44 mouse cellular contexts compared by ENCODE assay signal in genomic region chr7:108614110-108614509, GRCm38 (mm10). TPM values are rescaled to one million over a fixed set of nuclear protein-coding genes. Genes with fewer than 3 reads are reported as not detected.
"Had no signal": no experiment of that assay in that cellular context is flagged by ENCODE, and none has a peak within 500 bp of the region (broad histone marks: within the 10 kb centered on the region; RNA-seq: fewer than 3 reads in every experiment).

No protein-coding gene starts in this region.

- H3K9me3 ChIP-seq: heart, embryonic 10.5 days; heart, embryonic 12.5 days; hindbrain, embryonic 10.5 days; hindbrain, embryonic 12.5 days; intestine, embryonic 15.5 days; limb, embryonic 13.5 days; limb, embryonic 15.5 days; liver, embryonic 13.5 days; liver, embryonic 15.5 days had no signal

- H3K27me3 ChIP-seq: heart, embryonic 12.5 days; hindbrain, embryonic 12.5 days; intestine, embryonic 15.5 days; limb, embryonic 13.5 days; limb, embryonic 15.5 days; liver, embryonic 13.5 days; liver, embryonic 15.5 days had no signal

- H3K27ac ChIP-seq: heart, embryonic 10.5 days; hindbrain, embryonic 10.5 days; hindbrain, embryonic 12.5 days; hindbrain, embryonic 14.5 days; intestine, embryonic 15.5 days; limb, embryonic 13.5 days; limb, embryonic 15.5 days; liver, embryonic 13.5 days; liver, embryonic 15.5 days had no signal

- H3K36me3 ChIP-seq: heart, embryonic 10.5 days; heart, embryonic 12.5 days; hindbrain, embryonic 10.5 days; hindbrain, embryonic 12.5 days; intestine, embryonic 15.5 days; limb, embryonic 13.5 days; limb, embryonic 15.5 days; liver, embryonic 13.5 days; liver, embryonic 15.5 days had no signal

- DNase-seq: gastrocnemius, postnatal 25 days; heart, adult 18-20 months; heart, postnatal 10 days; heart, postnatal 4 days; kidney, adult 18-20 months; kidney, adult 8-10 months; kidney, postnatal 10 days; kidney, postnatal 25 days; layer of hippocampus, adult 9-11 months; layer of hippocampus, postnatal 36 days; left cerebral cortex, postnatal 4 days; liver, embryonic 13.5 days had no signal

- H3K4me1 ChIP-seq: heart, embryonic 10.5 days; heart, embryonic 12.5 days; hindbrain, embryonic 10.5 days; hindbrain, embryonic 12.5 days; intestine, embryonic 15.5 days; limb, embryonic 13.5 days; limb, embryonic 15.5 days; liver, embryonic 13.5 days; liver, embryonic 15.5 days had no signal

- H3K4me3 ChIP-seq: heart, embryonic 10.5 days; heart, embryonic 12.5 days; hindbrain, embryonic 10.5 days; hindbrain, embryonic 12.5 days; intestine, embryonic 15.5 days; limb, embryonic 13.5 days; limb, embryonic 15.5 days; liver, embryonic 13.5 days; liver, embryonic 15.5 days had no signal

- H3K9ac ChIP-seq: heart, embryonic 12.5 days; hindbrain, embryonic 12.5 days; hindbrain, embryonic 14.5 days; intestine, embryonic 15.5 days; limb, embryonic 13.5 days; limb, embryonic 15.5 days; liver, embryonic 13.5 days; liver, embryonic 15.5 days had no signal

RNA-seq across cellular contexts. Expression of gene Olfr506, which starts 3.5 kb away (rescaled TPM):
- total RNA-seq: gastrocnemius, adult 18-20 months; gastrocnemius, adult 8-10 months; gastrocnemius, postnatal 25 days; gastrocnemius, postnatal 4 days; granulocyte monocyte progenitor cell, adult 5-6 weeks; heart, adult 18-20 months; heart, adult 8-10 months; heart, postnatal 10 days; heart, postnatal 25 days; heart, postnatal 4 days; layer of hippocampus, adult 18-20 months; layer of hippocampus, adult 8-10 months; layer of hippocampus, postnatal 14 days; layer of hippocampus, postnatal 36 days; left cerebral cortex, adult 18-20 months; left cerebral cortex, adult 8-10 months; left cerebral cortex, postnatal 10 days; left cerebral cortex, postnatal 25 days; left cerebral cortex, postnatal 4 days had no signal
- polyA plus RNA-seq: heart, embryonic 10.5 days; heart, embryonic 12.5 days; heart, embryonic 14.5 days; heart, embryonic 16.5 days; hindbrain, embryonic 10.5 days; hindbrain, embryonic 12.5 days; hindbrain, embryonic 14.5 days; hindbrain, embryonic 16.5 days; inflammation-experienced regulatory T-cells, adult 6 months; intestine, postnatal 0 days; kidney, embryonic 14.5 days; kidney, embryonic 16.5 days; large intestine, adult 2 months; limb, embryonic 11.5 days; limb, embryonic 13.5 days; limb, embryonic 15.5 days; liver, embryonic 11.5 days; liver, embryonic 13.5 days; liver, embryonic 15.5 days had no signal

RNA-seq across cellular contexts. Expression of gene Olfr507, which starts 7.5 kb away (rescaled TPM):
- total RNA-seq: gastrocnemius, adult 18-20 months; gastrocnemius, adult 8-10 months; gastrocnemius, postnatal 25 days; gastrocnemius, postnatal 4 days; granulocyte monocyte progenitor cell, adult 5-6 weeks; heart, adult 18-20 months; heart, adult 8-10 months; heart, postnatal 10 days; heart, postnatal 25 days; heart, postnatal 4 days; layer of hippocampus, adult 18-20 months; layer of hippocampus, adult 8-10 months; layer of hippocampus, postnatal 14 days; layer of hippocampus, postnatal 36 days; left cerebral cortex, adult 18-20 months; left cerebral cortex, adult 8-10 months; left cerebral cortex, postnatal 10 days; left cerebral cortex, postnatal 25 days; left cerebral cortex, postnatal 4 days had no signal
- polyA plus RNA-seq: heart, embryonic 10.5 days; heart, embryonic 12.5 days; heart, embryonic 14.5 days; heart, embryonic 16.5 days; hindbrain, embryonic 10.5 days; hindbrain, embryonic 12.5 days; hindbrain, embryonic 14.5 days; hindbrain, embryonic 16.5 days; inflammation-experienced regulatory T-cells, adult 6 months; intestine, embryonic 15.5 days; intestine, postnatal 0 days; kidney, embryonic 14.5 days; kidney, embryonic 16.5 days; large intestine, adult 2 months; limb, embryonic 11.5 days; limb, embryonic 13.5 days; limb, embryonic 15.5 days; liver, embryonic 11.5 days; liver, embryonic 13.5 days; liver, embryonic 15.5 days had no signal

RNA-seq across cellular contexts. Expression of gene Olfr508, which starts 15.7 kb away (rescaled TPM):
- total RNA-seq: gastrocnemius, adult 18-20 months; gastrocnemius, adult 8-10 months; gastrocnemius, postnatal 25 days; gastrocnemius, postnatal 4 days; granulocyte monocyte progenitor cell, adult 5-6 weeks; heart, adult 18-20 months; heart, adult 8-10 months; heart, postnatal 10 days; heart, postnatal 25 days; heart, postnatal 4 days; layer of hippocampus, adult 18-20 months; layer of hippocampus, adult 8-10 months; layer of hippocampus, postnatal 14 days; layer of hippocampus, postnatal 36 days; left cerebral cortex, adult 18-20 months; left cerebral cortex, adult 8-10 months; left cerebral cortex, postnatal 10 days; left cerebral cortex, postnatal 25 days; left cerebral cortex, postnatal 4 days had no signal
- polyA plus RNA-seq: heart, embryonic 10.5 days; heart, embryonic 12.5 days; heart, embryonic 14.5 days; heart, embryonic 16.5 days; hindbrain, embryonic 10.5 days; hindbrain, embryonic 12.5 days; hindbrain, embryonic 14.5 days; hindbrain, embryonic 16.5 days; inflammation-experienced regulatory T-cells, adult 6 months; intestine, embryonic 15.5 days; intestine, postnatal 0 days; kidney, embryonic 14.5 days; kidney, embryonic 16.5 days; large intestine, adult 2 months; limb, embryonic 11.5 days; limb, embryonic 13.5 days; limb, embryonic 15.5 days; liver, embryonic 11.5 days; liver, embryonic 13.5 days; liver, embryonic 15.5 days had no signal

RNA-seq across cellular contexts. Expression of gene Olfr509, which starts 37.6 kb away (rescaled TPM):
- total RNA-seq: gastrocnemius, adult 18-20 months; gastrocnemius, adult 8-10 months; gastrocnemius, postnatal 25 days; gastrocnemius, postnatal 4 days; granulocyte monocyte progenitor cell, adult 5-6 weeks; heart, adult 18-20 months; heart, adult 8-10 months; heart, postnatal 10 days; heart, postnatal 25 days; layer of hippocampus, adult 18-20 months; layer of hippocampus, adult 8-10 months; layer of hippocampus, postnatal 14 days; left cerebral cortex, adult 18-20 months; left cerebral cortex, adult 8-10 months; left cerebral cortex, postnatal 10 days; left cerebral cortex, postnatal 4 days had no signal
- polyA plus RNA-seq: heart, embryonic 10.5 days; heart, embryonic 12.5 days; heart, embryonic 14.5 days; heart, embryonic 16.5 days; hindbrain, embryonic 10.5 days; hindbrain, embryonic 12.5 days; hindbrain, embryonic 14.5 days; hindbrain, embryonic 16.5 days; inflammation-experienced regulatory T-cells, adult 6 months; intestine, embryonic 15.5 days; intestine, postnatal 0 days; kidney, embryonic 14.5 days; kidney, embryonic 16.5 days; large intestine, adult 2 months; limb, embryonic 11.5 days; limb, embryonic 15.5 days; liver, embryonic 11.5 days; liver, embryonic 13.5 days; liver, embryonic 15.5 days had no signal

RNA-seq across cellular contexts. Expression of gene Olfr504, which starts 48.5 kb away (rescaled TPM):
- total RNA-seq: gastrocnemius, adult 18-20 months; gastrocnemius, adult 8-10 months; gastrocnemius, postnatal 25 days; gastrocnemius, postnatal 4 days; granulocyte monocyte progenitor cell, adult 5-6 weeks; heart, adult 18-20 months; heart, adult 8-10 months; heart, postnatal 10 days; heart, postnatal 25 days; heart, postnatal 4 days; layer of hippocampus, adult 18-20 months; layer of hippocampus, adult 8-10 months; layer of hippocampus, postnatal 14 days; layer of hippocampus, postnatal 36 days; left cerebral cortex, adult 18-20 months; left cerebral cortex, adult 8-10 months; left cerebral cortex, postnatal 10 days; left cerebral cortex, postnatal 25 days; left cerebral cortex, postnatal 4 days had no signal
- polyA plus RNA-seq: heart, embryonic 10.5 days; heart, embryonic 12.5 days; heart, embryonic 14.5 days; heart, embryonic 16.5 days; hindbrain, embryonic 10.5 days; hindbrain, embryonic 12.5 days; hindbrain, embryonic 14.5 days; hindbrain, embryonic 16.5 days; inflammation-experienced regulatory T-cells, adult 6 months; intestine, embryonic 15.5 days; intestine, postnatal 0 days; kidney, embryonic 14.5 days; kidney, embryonic 16.5 days; large intestine, adult 2 months; limb, embryonic 11.5 days; limb, embryonic 13.5 days; limb, embryonic 15.5 days; liver, embryonic 11.5 days; liver, embryonic 13.5 days; liver, embryonic 15.5 days had no signal
